Mouse (Mus musculus) monocyte, adult 59 days (primary cell): ENCODE measurements around the gene Ttll13. TPM values are rescaled to one million over a fixed set of nuclear protein-coding genes. Genes with fewer than 3 reads are reported as not detected.

ENCODE experiments used
- total RNA-seq, 2 experiments: library from RNA; stranded (reverse); gene quantifications; one replicate each; pipeline ENCODE4 v1.2.4; 2023

The Ttll13 gene
- under 1 TPM in 1 of 2 experiments, not detected in 1; 0.31 TPM for total RNA-seq

DNA sequence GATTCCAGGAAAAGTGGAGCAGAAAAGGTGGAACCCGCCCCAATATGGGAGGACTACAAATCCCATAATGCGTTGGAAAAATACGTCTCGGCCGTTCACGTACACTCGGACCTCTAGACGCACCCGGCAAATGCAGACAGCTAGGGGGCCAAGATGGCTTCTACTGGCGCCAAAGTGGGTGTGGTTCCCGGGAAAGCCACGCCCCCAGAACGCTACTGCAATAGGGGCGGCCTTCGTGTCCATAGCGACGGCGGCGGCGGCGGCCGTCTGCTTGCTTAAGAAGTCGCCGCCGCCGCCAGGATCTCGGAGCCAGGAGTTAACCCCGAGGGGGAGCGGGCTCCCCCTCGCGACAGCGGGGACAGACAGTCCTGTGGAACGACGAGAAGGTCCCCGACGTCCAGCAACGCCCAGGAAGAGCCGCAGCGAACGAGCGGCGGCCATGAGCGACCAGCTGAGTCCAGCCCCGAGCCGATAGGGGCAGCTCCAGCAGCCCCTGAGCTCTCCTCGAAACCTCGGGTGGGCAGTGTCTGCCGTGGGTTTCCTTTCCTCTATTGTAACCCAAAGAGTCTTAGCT is at the start of gene Ttll13:
Ttll13 (plus strand) TSS at position 229 of the 574 bp plus-strand sequence.

DNA sequence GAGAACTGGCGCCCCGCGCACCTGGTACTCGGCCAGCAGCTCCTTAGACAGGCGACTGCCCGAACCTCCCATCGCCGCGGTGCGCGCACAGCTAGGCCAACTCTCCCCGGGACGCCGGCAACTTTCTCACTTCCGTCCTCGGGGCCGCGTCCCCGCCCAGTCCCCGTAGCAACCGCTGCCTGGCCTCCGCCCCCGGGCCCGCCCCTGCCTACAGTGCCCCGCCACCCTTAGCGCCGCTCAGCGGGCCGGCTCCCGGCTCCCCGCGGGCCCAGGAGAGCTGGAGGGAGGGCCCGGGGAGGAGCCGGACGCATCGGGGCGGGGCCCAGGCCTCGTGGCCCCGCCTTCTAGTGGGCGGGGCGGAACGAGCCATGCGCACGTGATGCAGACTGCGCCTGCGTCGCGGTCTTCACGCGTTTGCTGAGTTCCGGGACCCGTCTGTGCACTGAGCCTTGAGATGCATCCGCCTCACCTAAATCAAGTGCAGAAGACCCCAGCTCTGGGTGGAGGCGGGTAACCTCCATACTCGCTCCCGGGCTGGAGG is 13.6 kb upstream of the Ttll13 start, which contains the start of the genes Cib1 and Gdpgp1:
Cib1 (minus strand) TSS at position 325 of the 541 bp plus-strand sequence.
Gdpgp1 (plus strand) TSS at position 377 of the 541 bp plus-strand sequence.

DNA sequence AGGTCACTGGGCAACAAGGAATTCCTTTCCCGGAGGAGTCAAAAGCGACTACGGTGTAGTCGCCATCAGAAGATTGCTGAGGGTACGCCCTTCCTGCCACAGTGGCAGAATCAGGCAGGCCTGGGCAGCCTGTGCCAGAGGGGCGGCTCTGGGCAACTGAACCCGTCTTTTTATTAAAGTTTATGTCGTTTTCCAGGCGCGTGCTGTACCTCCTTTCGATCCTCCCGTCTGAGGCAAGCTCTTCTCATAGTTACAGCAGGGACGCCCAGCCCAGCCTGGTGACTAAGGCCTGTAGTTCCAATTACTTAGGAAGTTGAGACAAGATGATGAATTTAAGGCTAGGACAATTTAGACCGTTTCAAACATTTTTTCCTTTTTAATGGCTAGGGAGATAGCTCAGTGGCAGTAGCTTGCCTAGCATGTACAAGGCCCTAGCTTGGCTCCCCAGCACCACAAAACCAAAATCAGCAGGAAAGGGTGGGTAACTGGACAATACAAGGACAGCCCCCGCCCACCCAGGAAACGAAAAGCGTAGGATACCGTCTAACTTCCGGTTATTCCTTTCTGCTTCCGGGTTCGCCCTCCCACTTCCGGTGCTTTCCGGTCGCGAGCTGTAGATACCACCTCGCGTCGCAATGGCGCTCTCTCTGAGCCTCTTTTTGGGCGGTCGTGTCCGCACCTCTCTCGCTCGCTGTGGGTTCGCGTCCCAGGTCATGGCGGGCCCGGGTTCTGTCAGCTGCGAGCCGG is 14.6 kb downstream of the Ttll13 start, which contains the start of gene Ngrn:
Ngrn (plus strand) TSS at position 591 of the 747 bp plus-strand sequence.

DNA sequence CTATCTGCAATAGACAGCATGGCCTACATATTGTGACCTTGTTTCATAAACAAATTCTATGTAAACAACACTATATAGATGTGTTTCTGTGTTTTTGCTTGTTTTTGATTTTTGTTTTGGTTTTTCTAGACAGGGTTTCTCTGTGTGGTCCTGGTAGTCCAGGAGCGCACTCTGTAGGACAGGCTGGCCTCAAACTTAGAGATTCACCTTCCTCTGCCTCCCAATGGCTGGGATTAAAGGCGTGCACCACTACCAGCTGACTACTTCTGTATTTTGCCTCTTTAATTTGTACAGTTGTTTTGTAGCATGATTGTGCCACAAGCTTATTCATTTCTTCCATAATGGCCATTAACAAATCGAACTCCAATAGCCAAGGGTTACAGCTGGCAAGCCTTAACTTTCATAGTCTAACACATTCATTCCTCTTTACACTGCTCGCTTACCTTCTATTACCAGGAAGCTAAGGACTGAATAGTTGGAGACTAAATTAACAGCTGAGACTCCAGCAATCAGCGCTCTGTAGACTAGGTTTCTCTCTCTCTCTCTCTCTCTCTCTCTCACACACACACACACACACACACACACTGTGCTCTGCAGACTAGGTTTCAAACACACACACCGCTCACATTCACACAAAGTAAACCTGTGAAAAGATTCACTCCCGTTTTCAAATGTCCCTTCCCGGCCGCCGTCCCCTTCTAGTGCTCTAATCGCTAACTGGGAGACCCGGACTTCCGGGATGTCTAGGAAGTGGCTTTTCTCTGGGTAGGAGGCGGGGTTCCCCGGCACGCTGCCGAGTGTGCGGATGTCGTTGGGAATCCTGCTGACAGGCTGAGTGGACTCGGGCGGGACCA is 22.9 kb downstream of the Ttll13 start, which contains the start of gene Vps33b:
Vps33b (plus strand) TSS at position 753 of the 854 bp plus-strand sequence.

DNA sequence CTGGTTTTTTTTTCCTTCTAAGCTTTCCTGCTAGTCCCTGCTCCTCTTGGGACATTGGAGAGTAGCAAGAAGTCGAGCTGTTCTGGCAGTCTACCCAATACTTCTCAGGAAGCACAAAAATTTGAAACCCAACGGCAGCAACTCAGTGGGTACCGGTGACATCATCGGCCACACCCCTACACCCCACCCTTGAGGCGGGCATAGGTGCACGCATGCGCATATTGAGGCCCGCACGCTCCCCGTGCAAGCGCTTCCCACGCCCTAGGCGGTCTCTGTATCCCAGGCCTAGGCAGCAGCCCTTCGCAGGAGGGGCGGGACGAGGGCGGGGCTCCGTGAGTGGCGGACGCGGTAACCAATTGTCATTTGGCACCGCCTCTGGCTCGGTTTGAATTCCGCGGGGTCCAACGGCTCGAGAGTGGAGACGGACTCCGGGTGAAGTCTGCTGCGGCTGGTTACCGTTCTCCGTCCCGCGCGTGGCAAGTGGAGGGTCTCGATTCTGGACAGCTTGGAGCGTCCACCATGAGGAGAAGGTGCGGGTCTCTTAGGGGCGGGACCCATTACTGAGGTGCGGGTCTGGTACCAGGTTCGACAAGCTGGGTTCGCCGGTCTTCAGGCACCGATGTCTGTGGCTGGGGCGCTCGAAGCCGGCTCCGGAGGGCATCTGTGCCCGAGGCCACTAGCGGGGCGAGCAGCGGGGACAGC is 48.0 kb downstream of the Ttll13 start, which contains the start of gene Prc1:
Prc1 (plus strand) TSS at position 389 of the 702 bp plus-strand sequence.

Other genes starting within 250 kb of the Ttll13 start
- 100 to 1,000 TPM; 325 to 334 TPM for gene Zfp710, start 221.6 kb upstream of the Ttll13 start, total RNA-seq
- gene Idh2, start 131.0 kb upstream of the Ttll13 start, total RNA-seq = 10 to 100 TPM; 46.3 to 53.6 TPM
- 10 to 100 TPM; 45.6 to 47.6 TPM for gene Sema4b, start 59.5 kb upstream of the Ttll13 start, total RNA-seq
- gene Cib1, start 13.6 kb upstream of the Ttll13 start, total RNA-seq = 100 to 1,000 TPM in 1 of 2 experiments, 10 to 100 TPM in 1; 99.5 to 121 TPM
- gene Gdpgp1, start 13.5 kb upstream of the Ttll13 start, total RNA-seq = 1 to 10 TPM; 3.2 to 3.3 TPM
- gene Ngrn, start 14.8 kb downstream of the Ttll13 start, total RNA-seq = 10 to 100 TPM; 12.7 to 16.3 TPM
- 10 to 100 TPM; 16.9 to 19.1 TPM for gene Vps33b, start 23.3 kb downstream of the Ttll13 start, total RNA-seq
- 1 to 10 TPM; 2.8 to 5.4 TPM for gene Prc1, start 48.1 kb downstream of the Ttll13 start, total RNA-seq
- 1 to 10 TPM; 5.6 to 7.4 TPM for gene Rccd1, start 78.1 kb downstream of the Ttll13 start, total RNA-seq
- 10 to 100 TPM; 49.7 to 51.2 TPM for gene Unc45a, start 94.6 kb downstream of the Ttll13 start, total RNA-seq
- gene Hddc3, start 96.7 kb downstream of the Ttll13 start, total RNA-seq = 1 to 10 TPM; 6.3 to 8.1 TPM
- 10 to 100 TPM; 58.5 to 59.3 TPM for gene Man2a2, start 125.0 kb downstream of the Ttll13 start, total RNA-seq
- 100 to 1,000 TPM; 460 to 463 TPM for gene Fes, start 141.6 kb downstream of the Ttll13 start, total RNA-seq
- 100 to 1,000 TPM; 207 to 214 TPM for gene Furin, start 159.1 kb downstream of the Ttll13 start, total RNA-seq